Mouse (Mus musculus): ENCODE data around the gene Nabp1. TPM values are rescaled to one million over a fixed set of nuclear protein-coding genes. Genes with fewer than 3 reads are reported as not detected.

The Nabp1 gene
- polyA plus RNA-seq, 1 experiment from 2014 or later = 16.0 TPM

- ATAC-seq = no peak
- H3K9me3 ChIP-seq (ENCODE audit: control insufficient read depth, low read length) = no peaks in the 10 kb centered on the region
- 85% methylated on average over 2 of the region's 2 CpGs for WGBS
Observed at GRCm38 (mm10) chr1:51512326-51512725, 34.1 kb upstream of the Nabp1 start.

GRCm38 (mm10) chr1:51509776-51510175 is 31.6 kb upstream of the Nabp1 start:
- Histone ChIP-seq H3K27me3 (replicated peaks; ENCODE audit: control insufficient read depth, insufficient read depth, low read length) (no peaks in the 10 kb centered on the region), H3K9me3 (ENCODE audit: control insufficient read depth, low read length) (no peaks in the 10 kb centered on the region), H3K4me1 (ENCODE audit: control insufficient read depth, insufficient read depth, low read length) (peaks cover 9% of the 10 kb centered on the region), H3K9ac (ENCODE audit: low read depth, low read length) (no peak overlapping the region), H3K4me3 (ENCODE audit: low read length) (no peak overlapping the region), H3K4me2 (ENCODE audit: low read depth, low read length) (peak overlapping the region; percentile 17; the same call in 1 of the 2 replicates), H3K27ac (ENCODE audit: low read length) (peak overlapping the region; percentile 74), H3K36me3 (ENCODE audit: control insufficient read depth, insufficient read depth, low read length) (no peaks in the 10 kb centered on the region)
- no peak for ATAC-seq
- WGBS = 52% methylated on average over 8 of the region's 8 CpGs

More at GRCm38 (mm10) chr1:51512326-51512725, 34.1 kb upstream of the Nabp1 start:
- no peak overlapping the region for H3K4me2 ChIP-seq (ENCODE audit: low read depth, low read length)
- H3K4me3 ChIP-seq (ENCODE audit: low read length) = no peak overlapping the region
- H3K9ac ChIP-seq (ENCODE audit: low read depth, low read length) = no peak overlapping the region
- no peaks in the 10 kb centered on the region for H3K36me3 ChIP-seq (ENCODE audit: control insufficient read depth, insufficient read depth, low read length)
- H3K4me1 ChIP-seq (ENCODE audit: control insufficient read depth, insufficient read depth, low read length) = peaks cover 6% of the 10 kb centered on the region; the same call in 1 of the 2 replicates
- H3K27ac ChIP-seq (ENCODE audit: low read length) = no peak overlapping the region
- H3K27me3 ChIP-seq (replicated peaks; ENCODE audit: control insufficient read depth, insufficient read depth, low read length) = no peaks in the 10 kb centered on the region

- Histone ChIP-seq H3K9me3 (ENCODE audit: control insufficient read depth, low read length) (no peaks in the 10 kb centered on the region), H3K27me3 (replicated peaks; ENCODE audit: control insufficient read depth, insufficient read depth, low read length) (no peaks in the 10 kb centered on the region), H3K4me3 (ENCODE audit: low read length) (no peak overlapping the region), H3K4me1 (ENCODE audit: control insufficient read depth, insufficient read depth, low read length) (peaks cover 9% of the 10 kb centered on the region), H3K27ac (ENCODE audit: low read length) (peak overlapping the region; percentile 66; the same call in 1 of the 2 replicates), H3K4me2 (ENCODE audit: low read depth, low read length) (no peak overlapping the region), H3K36me3 (ENCODE audit: control insufficient read depth, insufficient read depth, low read length) (no peaks in the 10 kb centered on the region), H3K9ac (ENCODE audit: low read depth, low read length) (no peak overlapping the region)
- peak; percentile 99 for ATAC-seq
- 7% methylated on average over 7 of the region's 7 CpGs for WGBS
Observed at GRCm38 (mm10) chr1:51509083-51509482, 30.9 kb upstream of the Nabp1 start.

- H3K27me3 ChIP-seq (replicated peaks; ENCODE audit: control insufficient read depth, insufficient read depth, low read length) = no peaks in the 10 kb centered on the region
- no peak overlapping the region for H3K4me2 ChIP-seq (ENCODE audit: low read depth, low read length)
- WGBS = 56% methylated on average over 3 of the region's 3 CpGs
- peaks cover 9% of the 10 kb centered on the region for H3K4me1 ChIP-seq (ENCODE audit: control insufficient read depth, insufficient read depth, low read length)
- no peak overlapping the region for H3K9ac ChIP-seq (ENCODE audit: low read depth, low read length)
- ATAC-seq = peak; percentile 38; the same call in 1 of the 2 replicates
- H3K36me3 ChIP-seq (ENCODE audit: control insufficient read depth, insufficient read depth, low read length) = no peaks in the 10 kb centered on the region
- H3K4me3 ChIP-seq (ENCODE audit: low read length) = no peak overlapping the region
- no peaks in the 10 kb centered on the region for H3K9me3 ChIP-seq (ENCODE audit: control insufficient read depth, low read length)
- H3K27ac ChIP-seq (ENCODE audit: low read length) = no peak overlapping the region; the same call in 1 of the 2 replicates
Observed at GRCm38 (mm10) chr1:51508543-51508942, 30.3 kb upstream of the Nabp1 start.

- peaks cover 9% of the 10 kb centered on the region for H3K4me1 ChIP-seq (ENCODE audit: control insufficient read depth, insufficient read depth, low read length)
- H3K27me3 ChIP-seq (replicated peaks; ENCODE audit: control insufficient read depth, insufficient read depth, low read length) = no peaks in the 10 kb centered on the region
- no peak overlapping the region for H3K27ac ChIP-seq (ENCODE audit: low read length)
- no peak overlapping the region for H3K4me2 ChIP-seq (ENCODE audit: low read depth, low read length)
- ATAC-seq = no peak
- no peak overlapping the region for H3K4me3 ChIP-seq (ENCODE audit: low read length)
- H3K9me3 ChIP-seq (ENCODE audit: control insufficient read depth, low read length) = no peaks in the 10 kb centered on the region
- WGBS = 79% methylated on average over 5 of the region's 5 CpGs
- no peaks in the 10 kb centered on the region for H3K36me3 ChIP-seq (ENCODE audit: control insufficient read depth, insufficient read depth, low read length)
- no peak overlapping the region for H3K9ac ChIP-seq (ENCODE audit: low read depth, low read length)
Observed at GRCm38 (mm10) chr1:51507436-51507835, 29.2 kb upstream of the Nabp1 start.

GRCm38 (mm10) chr1:51506236-51506635 is 28.0 kb upstream of the Nabp1 start:
- WGBS = 71% methylated on average over 4 of the region's 4 CpGs

GRCm38 (mm10) chr1:51505632-51506031 is 27.4 kb upstream of the Nabp1 start:
- WGBS = 58% methylated on average over 1 of the region's 1 CpGs
- ATAC-seq = no peak
- Histone ChIP-seq H3K4me2 (ENCODE audit: low read depth, low read length) (no peak overlapping the region), H3K27me3 (replicated peaks; ENCODE audit: control insufficient read depth, insufficient read depth, low read length) (no peaks in the 10 kb centered on the region), H3K9ac (ENCODE audit: low read depth, low read length) (no peak overlapping the region), H3K27ac (ENCODE audit: low read length) (no peak overlapping the region), H3K4me1 (ENCODE audit: control insufficient read depth, insufficient read depth, low read length) (peaks cover 9% of the 10 kb centered on the region), H3K9me3 (ENCODE audit: control insufficient read depth, low read length) (no peaks in the 10 kb centered on the region), H3K36me3 (ENCODE audit: control insufficient read depth, insufficient read depth, low read length) (no peaks in the 10 kb centered on the region), H3K4me3 (ENCODE audit: low read length) (no peak overlapping the region)

More at GRCm38 (mm10) chr1:51506236-51506635, 28.0 kb upstream of the Nabp1 start:
- Histone ChIP-seq H3K36me3 (ENCODE audit: control insufficient read depth, insufficient read depth, low read length) (no peaks in the 10 kb centered on the region), H3K4me3 (ENCODE audit: low read length) (no peak overlapping the region), H3K27me3 (replicated peaks; ENCODE audit: control insufficient read depth, insufficient read depth, low read length) (no peaks in the 10 kb centered on the region), H3K4me2 (ENCODE audit: low read depth, low read length) (no peak overlapping the region), H3K27ac (ENCODE audit: low read length) (no peak overlapping the region), H3K4me1 (ENCODE audit: control insufficient read depth, insufficient read depth, low read length) (peaks cover 9% of the 10 kb centered on the region), H3K9ac (ENCODE audit: low read depth, low read length) (no peak overlapping the region), H3K9me3 (ENCODE audit: control insufficient read depth, low read length) (no peaks in the 10 kb centered on the region)
- ATAC-seq = no peak

GRCm38 (mm10) chr1:51503055-51503454 is 24.8 kb upstream of the Nabp1 start:
- WGBS = 70% methylated on average over 2 of the region's 2 CpGs
- ATAC-seq = no peak
- Histone ChIP-seq H3K27ac (ENCODE audit: low read length) (no peak overlapping the region), H3K4me3 (ENCODE audit: low read length) (no peak overlapping the region), H3K27me3 (replicated peaks; ENCODE audit: control insufficient read depth, insufficient read depth, low read length) (no peaks in the 10 kb centered on the region), H3K9me3 (ENCODE audit: control insufficient read depth, low read length) (no peaks in the 10 kb centered on the region), H3K4me2 (ENCODE audit: low read depth, low read length) (no peak overlapping the region), H3K9ac (ENCODE audit: low read depth, low read length) (no peak overlapping the region), H3K4me1 (ENCODE audit: control insufficient read depth, insufficient read depth, low read length) (peaks cover 3% of the 10 kb centered on the region), H3K36me3 (ENCODE audit: control insufficient read depth, insufficient read depth, low read length) (no peaks in the 10 kb centered on the region)

GRCm38 (mm10) chr1:51502353-51502752 is 24.1 kb upstream of the Nabp1 start:
- Histone ChIP-seq H3K9me3 (ENCODE audit: control insufficient read depth, low read length) (no peaks in the 10 kb centered on the region), H3K36me3 (ENCODE audit: control insufficient read depth, insufficient read depth, low read length) (no peaks in the 10 kb centered on the region), H3K27ac (ENCODE audit: low read length) (no peak overlapping the region), H3K4me1 (ENCODE audit: control insufficient read depth, insufficient read depth, low read length) (peaks cover 3% of the 10 kb centered on the region), H3K4me3 (ENCODE audit: low read length) (no peak overlapping the region), H3K27me3 (replicated peaks; ENCODE audit: control insufficient read depth, insufficient read depth, low read length) (no peaks in the 10 kb centered on the region), H3K4me2 (ENCODE audit: low read depth, low read length) (no peak overlapping the region), H3K9ac (ENCODE audit: low read depth, low read length) (no peak overlapping the region)
- ATAC-seq = no peak
- WGBS = 82% methylated on average over 5 of the region's 5 CpGs

- WGBS = 79% methylated on average over 12 of the region's 12 CpGs
- H3K27ac ChIP-seq (ENCODE audit: low read length) = no peak overlapping the region
- H3K9me3 ChIP-seq (ENCODE audit: control insufficient read depth, low read length) = no peaks in the 10 kb centered on the region
- H3K27me3 ChIP-seq (replicated peaks; ENCODE audit: control insufficient read depth, insufficient read depth, low read length) = no peaks in the 10 kb centered on the region
- no peak overlapping the region for H3K4me3 ChIP-seq (ENCODE audit: low read length)
- ATAC-seq = no peak
- H3K9ac ChIP-seq (ENCODE audit: low read depth, low read length) = no peak overlapping the region
- no peaks in the 10 kb centered on the region for H3K36me3 ChIP-seq (ENCODE audit: control insufficient read depth, insufficient read depth, low read length)
- H3K4me2 ChIP-seq (ENCODE audit: low read depth, low read length) = no peak overlapping the region
- peaks cover 3% of the 10 kb centered on the region for H3K4me1 ChIP-seq (ENCODE audit: control insufficient read depth, insufficient read depth, low read length)
Observed at GRCm38 (mm10) chr1:51501251-51501650, 23.0 kb upstream of the Nabp1 start.
